In the genomic region with DNA sequence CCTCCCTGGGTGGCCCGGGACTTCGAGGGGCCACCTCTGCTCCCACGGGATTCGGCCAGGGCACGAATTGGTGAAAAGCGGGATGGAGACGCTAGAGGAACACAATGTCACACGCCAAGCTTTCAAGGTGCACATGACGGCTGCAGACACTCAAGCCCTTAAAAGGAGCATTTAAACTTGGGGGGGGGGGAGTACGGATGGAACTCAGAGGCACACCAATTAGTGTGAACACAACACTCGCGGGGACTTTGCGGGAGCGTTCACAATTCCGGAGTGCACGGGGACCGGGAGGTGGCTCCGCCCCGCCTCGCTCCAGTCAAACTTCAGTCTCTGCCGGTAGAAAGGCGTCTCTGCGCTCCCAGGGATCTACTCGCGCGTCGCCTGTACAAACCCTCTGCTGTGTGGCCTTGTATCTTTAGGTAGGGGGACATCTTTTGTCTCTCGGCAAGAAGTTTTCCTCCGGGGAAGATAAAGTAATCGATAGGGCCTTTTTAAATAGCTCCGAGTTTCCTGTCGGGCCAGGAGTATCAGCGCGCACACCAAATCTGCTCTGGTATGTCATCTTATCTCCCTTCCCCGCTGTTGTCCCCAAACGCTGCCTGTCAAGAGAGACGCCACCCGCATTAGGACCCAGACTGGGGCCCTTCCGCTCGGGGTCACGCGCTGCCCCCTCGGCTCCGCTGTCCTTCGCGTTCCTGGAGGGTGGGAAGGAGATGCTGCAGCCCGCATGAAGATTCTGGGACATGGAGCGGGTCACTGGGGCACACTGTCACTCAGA, we compare ENCODE assay signal across 8 mouse cellular contexts. TPM values are rescaled to one million over a fixed set of nuclear protein-coding genes. Genes with fewer than 3 reads are reported as not detected.
DNase-seq lines count a peak whose midpoint lies in the region; ATAC-seq and TF ChIP-seq lines count a peak whose summit lies in the region.

No protein-coding gene starts in this region.

- H3K4me1 ChIP-seq in embryonic facial prominence, embryonic 12.5 days, result 0 out of 2 replicates have a peak, but pooled peaks cover 5% of the 10 kb centered on the region
- peaks cover 10% of the 10 kb centered on the region for H3K4me1 ChIP-seq in hindbrain, embryonic 15.5 days (replicated peaks)
- H3K4me1 ChIP-seq in midbrain, embryonic 12.5 days, result peaks cover 14% of the 10 kb centered on the region
- peaks cover 3% of the 10 kb centered on the region; the same call in 1 of the 2 replicates for H3K4me1 ChIP-seq in thymus, adult 2 months (replicated peaks; ENCODE audit: control insufficient read depth, insufficient read depth, low read length)

- no peaks in the 10 kb centered on the region for H3K9me3 ChIP-seq in embryonic facial prominence, embryonic 12.5 days
- no peaks in the 10 kb centered on the region for H3K9me3 ChIP-seq in hindbrain, embryonic 15.5 days
- no peaks in the 10 kb centered on the region for H3K9me3 ChIP-seq in midbrain, embryonic 12.5 days

- H3K4me2 ChIP-seq in embryonic facial prominence, embryonic 12.5 days (replicated peaks), result peak overlapping the region; percentile 38
- peak overlapping the region; percentile 20 for H3K4me2 ChIP-seq in hindbrain, embryonic 15.5 days
- H3K4me2 ChIP-seq in midbrain, embryonic 12.5 days (replicated peaks), result peak overlapping the region; percentile 43

- H3K27ac ChIP-seq in gastrocnemius, adult 2 months, result no peak overlapping the region
- H3K27ac ChIP-seq in embryonic facial prominence, embryonic 12.5 days, result no peak overlapping the region
- H3K27ac ChIP-seq in hindbrain, embryonic 15.5 days (replicated peaks), result no peak overlapping the region
- no peak overlapping the region for H3K27ac ChIP-seq in midbrain, embryonic 12.5 days (replicated peaks)
- H3K27ac ChIP-seq in thymus, adult 2 months (ENCODE audit: control insufficient read depth, insufficient read depth, low read length), result no peak overlapping the region

- H3K9ac ChIP-seq in embryonic facial prominence, embryonic 12.5 days, result no peak overlapping the region
- no peak overlapping the region for H3K9ac ChIP-seq in hindbrain, embryonic 15.5 days
- H3K9ac ChIP-seq in midbrain, embryonic 12.5 days (replicated peaks), result no peak overlapping the region

- intact Hi-C loops in gastrocnemius, adult 2 months (cut with DNase I), result no loop called here
- intact Hi-C loops in gastrocnemius, postnatal 36 days (cut with DNase I), result no loop called here

- H3K36me3 ChIP-seq in embryonic facial prominence, embryonic 12.5 days, result no peaks in the 10 kb centered on the region
- H3K36me3 ChIP-seq in hindbrain, embryonic 15.5 days, result no peaks in the 10 kb centered on the region
- no peaks in the 10 kb centered on the region for H3K36me3 ChIP-seq in midbrain, embryonic 12.5 days
- no peaks in the 10 kb centered on the region for H3K36me3 ChIP-seq in thymus, adult 2 months (ENCODE audit: control insufficient read depth, insufficient read depth, low read length)

- DNase-seq in gastrocnemius, adult 2 months, result no peak
- DNase-seq in gastrocnemius, postnatal 36 days, result no peak
- no peak for DNase-seq in thymus, postnatal 14 days
- no peak for DNase-seq in cerebellum, postnatal 14 days
- DNase-seq in thymus, adult 2 months, result no peak

- no peak for TF ChIP-seq POLR2A in thymus, adult 2 months (IDR thresholded peaks at IDR 0.05; ENCODE audit: control insufficient read depth, extremely low read depth, insufficient read depth, low read length, poor library complexity)

- peak overlapping the region; percentile 61 for H3K4me3 ChIP-seq in gastrocnemius, adult 2 months
- peak overlapping the region; percentile 19 for H3K4me3 ChIP-seq in embryonic facial prominence, embryonic 12.5 days
- H3K4me3 ChIP-seq in hindbrain, embryonic 15.5 days, result no peak overlapping the region
- H3K4me3 ChIP-seq in midbrain, embryonic 12.5 days, result peak overlapping the region; percentile 26
- H3K4me3 ChIP-seq in thymus, adult 2 months (ENCODE audit: control insufficient read depth, insufficient read depth, low read length), result no peak overlapping the region

- peaks cover 83% of the 10 kb centered on the region for H3K27me3 ChIP-seq in embryonic facial prominence, embryonic 12.5 days
- peaks cover 82% of the 10 kb centered on the region for H3K27me3 ChIP-seq in hindbrain, embryonic 15.5 days
- peaks cover 85% of the 10 kb centered on the region for H3K27me3 ChIP-seq in midbrain, embryonic 12.5 days
- peaks cover 26% of the 10 kb centered on the region; the same call in 1 of the 2 replicates for H3K27me3 ChIP-seq in thymus, adult 2 months (ENCODE audit: control insufficient read depth, insufficient read depth, low read length)

- TF ChIP-seq CTCF in gastrocnemius, adult 2 months (IDR thresholded peaks at IDR 0.05), result no peak
- TF ChIP-seq CTCF in thymus, adult 2 months (IDR thresholded peaks at IDR 0.05; ENCODE audit: borderline replicate concordance, control insufficient read depth, extremely low read depth, insufficient read depth, low read length, poor library complexity), result no peak

- no peak for ATAC-seq in embryonic facial prominence, embryonic 12.5 days (ENCODE audit: insufficient number of reproducible peaks, insufficient read depth, low FRiP score, low TSS enrichment)
- no peak for ATAC-seq in hindbrain, embryonic 15.5 days (ENCODE audit: low FRiP score, low read depth)
- no peak for ATAC-seq in midbrain, embryonic 12.5 days (ENCODE audit: low FRiP score, low read depth)

- WGBS in embryonic facial prominence, embryonic 12.5 days, result under 1% methylated on average over 48 of the region's 48 CpGs
- under 1% methylated on average over 48 of the region's 48 CpGs for WGBS in hindbrain, embryonic 15.5 days
- WGBS in midbrain, embryonic 12.5 days, result under 1% methylated on average over 48 of the region's 48 CpGs
- whole genome bisulfite sequencing in thymus, adult 2 months, result 4% methylated on average over 48 of the region's 48 CpGs

RNA-seq across cellular contexts. Expression of gene Nkx2-5, which starts 5.7 kb away (rescaled TPM):
- total RNA-seq in gastrocnemius, adult 2 months (2021), result not detected
- total RNA-seq in gastrocnemius, postnatal 36 days (2021), result not detected
- 2.6 and 3.1 TPM in 2 replicates for polyA plus RNA-seq in embryonic facial prominence, embryonic 12.5 days (2016; fragmentation: Nextera tagmentation; extraction: Ambion mirVana)
- polyA plus RNA-seq in hindbrain, embryonic 15.5 days (2015; fragmentation: Nextera tagmentation; extraction: Ambion mirVana), result 0.09 TPM in 1 of 2 replicates, not detected in the other
- not detected in 2 replicates for polyA plus RNA-seq in midbrain, embryonic 12.5 days (2016; fragmentation: Nextera tagmentation; extraction: Ambion mirVana)
- polyA plus RNA-seq in thymus, adult 2 months (2012; rRNA removed), result 0.51 and 11.4 TPM in 2 replicates

Comparison
In these comparisons a context has a peak if more than half of its experiments do, and no peak if none do; other contexts are left out.
1. H3K4me3 ChIP-seq: peak in gastrocnemius, adult 2 months (single experiment), embryonic facial prominence, embryonic 12.5 days (single experiment) and midbrain, embryonic 12.5 days (single experiment); none in hindbrain, embryonic 15.5 days (single experiment) and thymus, adult 2 months (single experiment).
2. Peak in every context shown above with its lines, with median percentiles within 50 percentile points of each other: H3K4me2 ChIP-seq.